Mouse (Mus musculus) liver, embryonic 14.5 days (tissue): ENCODE measurements around the gene Strn3.
"Not testable (repeated sequence)": the region's sequence is repeated elsewhere in the genome, so short reads cannot be mapped to it uniquely, and the experiment has no call there.

Experiments used
- CTCF ChIP-seq: IDR thresholded peaks from 2 replicates; pipeline ENCODE4 v1.5.1; 2016; ENCODE audit warnings: antibody characterized with exemption, low read depth, control low read depth
- EP300 ChIP-seq: IDR thresholded peaks from 2 replicates; pipeline ENCODE4 v1.6.1; 2016; ENCODE audit warnings: antibody characterized with exemption, low read depth

DNA sequence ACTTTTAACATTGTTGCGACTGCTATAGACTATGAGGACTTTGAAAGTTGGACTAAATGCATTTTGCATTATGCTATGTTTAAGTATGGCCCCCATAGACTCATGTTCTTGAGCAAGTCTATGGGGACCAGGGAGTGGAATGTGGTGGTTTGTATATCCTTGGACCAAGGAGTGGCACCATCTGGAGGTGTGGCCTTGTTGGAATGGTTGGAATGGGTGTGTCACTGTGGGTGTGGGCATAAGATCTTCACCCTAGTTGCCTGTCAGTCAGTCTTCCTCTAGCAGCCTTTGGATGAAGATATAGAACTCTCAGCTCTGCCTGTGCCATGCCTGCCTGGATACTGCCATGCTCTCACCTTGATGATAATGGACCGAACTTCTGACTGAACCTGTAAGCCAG is 113.9 kb downstream of the Strn3 start:
- not testable (repeated sequence) for TF ChIP-seq EP300, CTCF
